Mouse (Mus musculus): Measurements from ENCODE around the gene Acp1. TPM values are rescaled to one million over a fixed set of nuclear protein-coding genes. Genes with fewer than 3 reads are reported as not detected.
A peak's percentile ranks its signal among the peaks of the same experiment; 100 is the strongest.

The Acp1 gene
- polyA plus RNA-seq, 1 experiment from 2014 or later = 222 TPM

DNA sequence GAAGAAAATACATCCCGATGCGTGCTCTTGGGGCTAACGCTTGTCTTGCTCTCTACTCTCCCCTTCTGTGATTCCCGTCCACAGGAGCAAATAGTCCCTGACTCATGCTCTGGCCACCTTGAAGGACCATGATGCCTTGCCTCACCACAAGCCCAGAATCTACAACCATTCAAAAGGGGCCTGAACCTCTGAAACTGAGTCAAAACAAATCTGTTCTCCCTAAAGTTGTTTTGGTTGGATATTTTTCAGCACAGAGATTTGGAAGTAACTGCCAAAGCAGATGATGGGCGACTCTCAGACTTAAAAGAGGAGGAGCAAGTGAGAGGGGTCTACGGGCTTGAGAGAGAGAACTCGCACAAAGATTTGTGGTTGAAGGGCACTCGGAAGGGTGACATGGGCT, 529 bp downstream of the Acp1 start:
- Histone ChIP-seq H3K27me3 (ENCODE audit: control insufficient read depth, insufficient read depth, low read length) (no peaks in the 10 kb centered on the region), H3K9me3 (ENCODE audit: control insufficient read depth, low read length) (no peaks in the 10 kb centered on the region), H3K4me2 (peak overlapping the region; percentile 75), H3K4me1 (ENCODE audit: control insufficient read depth, insufficient read depth, low read length) (peaks cover 6% of the 10 kb centered on the region; the same call in 1 of the 2 replicates), H3K27ac (ENCODE audit: low read depth, low read length) (no peak overlapping the region), H3K9ac (ENCODE audit: low read length) (peak overlapping the region; percentile 86), H3K4me3 (ENCODE audit: low read depth, low read length) (peak overlapping the region; percentile 49), H3K36me3 (ENCODE audit: control insufficient read depth, insufficient read depth, low read length) (no peaks in the 10 kb centered on the region)
- 19% methylated on average over 8 of the region's 8 CpGs for WGBS
- ATAC-seq (ENCODE audit: low FRiP score) = no peak
- DNase-seq (ENCODE audit: low spot score, missing footprints) = peak; percentile 85

GRCm38 (mm10) chr12:30909881-30910280, 1.5 kb downstream of the Acp1 start:
- DNase-seq (ENCODE audit: low spot score, missing footprints) = no peak
- Histone ChIP-seq H3K27me3 (ENCODE audit: control insufficient read depth, insufficient read depth, low read length) (no peaks in the 10 kb centered on the region), H3K4me3 (ENCODE audit: low read depth, low read length) (no peak overlapping the region), H3K36me3 (ENCODE audit: control insufficient read depth, insufficient read depth, low read length) (no peaks in the 10 kb centered on the region), H3K4me1 (ENCODE audit: control insufficient read depth, insufficient read depth, low read length) (peaks cover 6% of the 10 kb centered on the region; the same call in 1 of the 2 replicates), H3K9ac (ENCODE audit: low read length) (no peak overlapping the region), H3K27ac (ENCODE audit: low read depth, low read length) (no peak overlapping the region), H3K4me2 (no peak overlapping the region; the same call in 1 of the 2 replicates), H3K9me3 (ENCODE audit: control insufficient read depth, low read length) (no peaks in the 10 kb centered on the region)
- WGBS = 82% methylated on average over 2 of the region's 2 CpGs
- no peak for ATAC-seq (ENCODE audit: low FRiP score)

DNA sequence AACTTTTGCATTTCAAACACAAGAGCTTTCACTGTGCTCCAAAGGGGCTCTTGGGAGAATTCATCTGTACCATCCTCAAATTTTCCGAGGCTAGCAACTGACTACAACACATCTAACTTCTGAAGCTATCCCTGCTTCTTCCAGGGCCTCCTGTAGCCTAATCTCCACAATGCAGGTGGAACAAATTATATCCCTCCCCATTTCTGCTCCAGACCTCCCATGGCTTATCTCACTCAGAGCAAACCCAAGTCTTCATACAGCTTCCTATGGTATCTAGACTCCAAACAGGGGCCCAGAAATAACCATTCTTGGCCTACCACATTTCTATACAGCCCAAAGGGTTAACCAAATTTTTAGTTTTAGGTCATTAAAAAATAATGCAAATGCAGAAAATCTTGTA, 2.7 kb downstream of the Acp1 start:
- H3K4me3 ChIP-seq (ENCODE audit: low read depth, low read length) = no peak overlapping the region
- no peak overlapping the region for H3K27ac ChIP-seq (ENCODE audit: low read depth, low read length)
- H3K4me1 ChIP-seq (ENCODE audit: control insufficient read depth, insufficient read depth, low read length) = peaks cover 6% of the 10 kb centered on the region; the same call in 1 of the 2 replicates
- no peak overlapping the region for H3K4me2 ChIP-seq
- no peaks in the 10 kb centered on the region for H3K9me3 ChIP-seq (ENCODE audit: control insufficient read depth, low read length)
- H3K27me3 ChIP-seq (ENCODE audit: control insufficient read depth, insufficient read depth, low read length) = no peaks in the 10 kb centered on the region
- no peak overlapping the region for H3K9ac ChIP-seq (ENCODE audit: low read length)
- 92% methylated on average over 1 of the region's 1 CpGs for WGBS
- ATAC-seq (ENCODE audit: low FRiP score) = no peak
- no peak for DNase-seq (ENCODE audit: low spot score, missing footprints)
- H3K36me3 ChIP-seq (ENCODE audit: control insufficient read depth, insufficient read depth, low read length) = no peaks in the 10 kb centered on the region

- no peaks in the 10 kb centered on the region for H3K36me3 ChIP-seq (ENCODE audit: control insufficient read depth, insufficient read depth, low read length)
- WGBS = 90% methylated on average over 4 of the region's 4 CpGs
- H3K27me3 ChIP-seq (ENCODE audit: control insufficient read depth, insufficient read depth, low read length) = no peaks in the 10 kb centered on the region
- ATAC-seq (ENCODE audit: low FRiP score) (no peak), DNase-seq (ENCODE audit: low spot score, missing footprints) (no peak)
- H3K4me3 ChIP-seq (ENCODE audit: low read depth, low read length) = no peak overlapping the region
- no peaks in the 10 kb centered on the region for H3K4me1 ChIP-seq (ENCODE audit: control insufficient read depth, insufficient read depth, low read length)
- no peak overlapping the region for H3K4me2 ChIP-seq
- H3K9me3 ChIP-seq (ENCODE audit: control insufficient read depth, low read length) = no peaks in the 10 kb centered on the region
- no peak overlapping the region for H3K27ac ChIP-seq (ENCODE audit: low read depth, low read length)
- no peak overlapping the region for H3K9ac ChIP-seq (ENCODE audit: low read length)
Measured at GRCm38 (mm10) chr12:30897039-30897438, 14.3 kb downstream of the Acp1 start.

DNA sequence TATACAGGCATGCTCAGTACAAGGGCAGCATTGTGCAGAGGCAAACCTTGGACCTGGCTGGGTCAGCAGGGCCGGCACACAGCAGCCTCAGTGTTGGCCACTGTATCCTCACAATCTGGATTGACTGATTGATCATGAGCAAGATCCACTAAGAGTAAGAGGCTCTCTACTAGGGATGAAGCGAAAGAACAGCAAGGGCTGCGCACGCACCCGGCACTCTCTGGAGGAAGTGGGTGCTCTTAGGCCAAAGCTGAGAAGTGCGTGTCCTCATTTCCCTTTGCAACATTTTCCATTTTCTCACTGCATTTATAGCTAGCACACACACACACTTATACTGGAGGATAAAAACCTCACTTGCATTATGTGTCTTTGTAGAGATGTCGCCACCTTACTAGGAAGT, 20.0 kb downstream of the Acp1 start:
- 85% methylated on average over 7 of the region's 7 CpGs for WGBS
- Histone ChIP-seq H3K4me3 (ENCODE audit: low read depth, low read length) (no peak overlapping the region), H3K27ac (ENCODE audit: low read depth, low read length) (no peak overlapping the region), H3K4me1 (ENCODE audit: control insufficient read depth, insufficient read depth, low read length) (no peaks in the 10 kb centered on the region), H3K9ac (ENCODE audit: low read length) (no peak overlapping the region), H3K36me3 (ENCODE audit: control insufficient read depth, insufficient read depth, low read length) (no peaks in the 10 kb centered on the region), H3K9me3 (ENCODE audit: control insufficient read depth, low read length) (no peaks in the 10 kb centered on the region), H3K27me3 (ENCODE audit: control insufficient read depth, insufficient read depth, low read length) (no peaks in the 10 kb centered on the region), H3K4me2 (no peak overlapping the region)
- ATAC-seq (ENCODE audit: low FRiP score) = no peak
- DNase-seq (ENCODE audit: low spot score, missing footprints) = peak; percentile 74

- no peak overlapping the region for H3K4me2 ChIP-seq
- H3K27ac ChIP-seq (ENCODE audit: low read depth, low read length) = no peak overlapping the region
- no peak overlapping the region for H3K4me3 ChIP-seq (ENCODE audit: low read depth, low read length)
- H3K27me3 ChIP-seq (ENCODE audit: control insufficient read depth, insufficient read depth, low read length) = peaks cover 4% of the 10 kb centered on the region
- peak; percentile 38; the same call in 1 of the 2 replicates for ATAC-seq (ENCODE audit: low FRiP score)
- DNase-seq (ENCODE audit: low spot score, missing footprints) = peak; percentile 92
- H3K9ac ChIP-seq (ENCODE audit: low read length) = no peak overlapping the region
- peaks cover under 1% of the 10 kb centered on the region; the same call in 1 of the 2 replicates for H3K4me1 ChIP-seq (ENCODE audit: control insufficient read depth, insufficient read depth, low read length)
- H3K36me3 ChIP-seq (ENCODE audit: control insufficient read depth, insufficient read depth, low read length) = no peaks in the 10 kb centered on the region
- H3K9me3 ChIP-seq (ENCODE audit: control insufficient read depth, low read length) = no peaks in the 10 kb centered on the region
- 39% methylated on average over 5 of the region's 5 CpGs for WGBS
Measured at GRCm38 (mm10) chr12:30890067-30890466, 21.3 kb downstream of the Acp1 start.

DNA sequence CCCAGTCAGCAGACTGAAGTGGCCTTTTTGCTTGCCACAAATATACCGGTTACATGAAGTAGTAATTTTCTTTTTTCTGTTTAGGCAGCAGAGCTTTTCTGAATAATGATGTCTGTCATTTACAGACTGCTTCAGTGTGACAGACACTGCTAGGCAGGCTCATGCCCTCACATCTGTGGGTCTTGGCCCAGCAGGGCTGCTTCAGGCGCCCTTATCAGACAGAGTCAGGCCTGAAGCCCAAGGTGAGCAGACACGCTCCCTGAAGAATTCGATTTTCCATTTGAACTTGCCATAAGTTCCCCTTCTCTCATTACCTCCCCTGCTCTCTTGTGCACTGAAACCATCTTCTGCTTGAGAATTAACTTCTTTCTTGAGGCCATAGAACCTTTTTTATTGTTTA, 23.4 kb downstream of the Acp1 start:
- ATAC-seq (ENCODE audit: low FRiP score) (no peak), DNase-seq (ENCODE audit: low spot score, missing footprints) (no peak)
- Histone ChIP-seq H3K9ac (ENCODE audit: low read length) (no peak overlapping the region), H3K4me3 (ENCODE audit: low read depth, low read length) (no peak overlapping the region), H3K36me3 (ENCODE audit: control insufficient read depth, insufficient read depth, low read length) (no peaks in the 10 kb centered on the region), H3K4me1 (ENCODE audit: control insufficient read depth, insufficient read depth, low read length) (peaks cover 8% of the 10 kb centered on the region; the same call in 1 of the 2 replicates), H3K27me3 (ENCODE audit: control insufficient read depth, insufficient read depth, low read length) (peaks cover 24% of the 10 kb centered on the region), H3K9me3 (ENCODE audit: control insufficient read depth, low read length) (no peaks in the 10 kb centered on the region), H3K27ac (ENCODE audit: low read depth, low read length) (no peak overlapping the region), H3K4me2 (no peak overlapping the region)
- 87% methylated on average over 4 of the region's 4 CpGs for WGBS

DNA sequence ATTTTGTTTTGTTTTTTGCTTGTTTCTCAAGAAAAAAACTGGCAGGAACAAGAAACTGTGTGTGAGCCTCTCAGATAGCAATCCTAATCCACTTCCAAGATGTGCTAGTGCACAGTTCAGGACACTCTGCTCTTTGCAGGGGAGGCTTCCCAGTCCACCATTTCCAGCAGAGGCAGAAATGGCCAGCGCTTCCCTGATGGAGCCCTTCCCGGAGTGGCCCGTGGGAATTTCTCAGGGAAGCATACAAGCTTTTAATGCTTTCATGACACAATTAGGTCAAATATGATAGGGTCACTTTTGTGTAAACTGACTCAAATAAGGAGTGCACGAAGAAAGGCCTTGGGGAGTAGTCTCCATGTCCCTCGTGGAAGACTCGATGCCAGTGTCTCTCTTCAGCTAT, 25.5 kb downstream of the Acp1 start:
- Histone ChIP-seq H3K27ac (ENCODE audit: low read depth, low read length) (no peak overlapping the region), H3K9me3 (ENCODE audit: control insufficient read depth, low read length) (no peaks in the 10 kb centered on the region), H3K4me1 (ENCODE audit: control insufficient read depth, insufficient read depth, low read length) (peaks cover 8% of the 10 kb centered on the region; the same call in 1 of the 2 replicates), H3K4me2 (no peak overlapping the region), H3K9ac (ENCODE audit: low read length) (no peak overlapping the region), H3K4me3 (ENCODE audit: low read depth, low read length) (no peak overlapping the region), H3K36me3 (ENCODE audit: control insufficient read depth, insufficient read depth, low read length) (no peaks in the 10 kb centered on the region), H3K27me3 (ENCODE audit: control insufficient read depth, insufficient read depth, low read length) (peaks cover 31% of the 10 kb centered on the region)
- DNase-seq (ENCODE audit: low spot score, missing footprints) = peak; percentile 35
- ATAC-seq (ENCODE audit: low FRiP score) = no peak
- 78% methylated on average over 6 of the region's 6 CpGs for WGBS

GRCm38 (mm10) chr12:30884622-30885230, 26.7 kb downstream of the Acp1 start:
- no peak overlapping the region for H3K27ac ChIP-seq (ENCODE audit: low read depth, low read length)
- 8% methylated on average over 39 of the region's 39 CpGs for WGBS
- no peaks in the 10 kb centered on the region for H3K36me3 ChIP-seq (ENCODE audit: control insufficient read depth, insufficient read depth, low read length)
- peaks cover 8% of the 10 kb centered on the region; the same call in 1 of the 2 replicates for H3K4me1 ChIP-seq (ENCODE audit: control insufficient read depth, insufficient read depth, low read length)
- DNase-seq (ENCODE audit: low spot score, missing footprints) = peak; percentile 91
- ATAC-seq (ENCODE audit: low FRiP score) = peak; percentile 59
- H3K9me3 ChIP-seq (ENCODE audit: control insufficient read depth, low read length) = no peaks in the 10 kb centered on the region
- peak overlapping the region; percentile 48 for H3K4me3 ChIP-seq (ENCODE audit: low read depth, low read length)
- H3K4me2 ChIP-seq = peak overlapping the region; percentile 99
- H3K27me3 ChIP-seq (ENCODE audit: control insufficient read depth, insufficient read depth, low read length) = peaks cover 31% of the 10 kb centered on the region
- H3K9ac ChIP-seq (ENCODE audit: low read length) = peak overlapping the region; percentile 34

Data from midbrain, embryonic 11.5 days (tissue).